Mouse (Mus musculus) MEL (cell line): ENCODE measurements around the gene Ubxn10.

Source experiments
- CTCF ChIP-seq, 3 experiments: IDR thresholded peaks in 2 of 3; conservative IDR thresholded peaks in 1 of 3; 2 replicates each; pipeline ENCODE4 v1.5.1; 2011 to 2012; ENCODE audit warnings: low read length in 3 of 3, low read depth in 2 of 3, mild to moderate bottlenecking in 2 of 3, improper control_type of control experiment in 1 of 3, inconsistent platforms in 1 of 3, mixed read lengths in 1 of 3, moderate library complexity in 1 of 3; ENCODE audit not compliant: control insufficient read depth in 1 of 3, insufficient read depth in 1 of 3, poor library complexity in 1 of 3, severe bottlenecking in 1 of 3
- GATA1 ChIP-seq: IDR thresholded peaks from 2 replicates; pipeline ENCODE4 v1.6.1; 2011; ENCODE audit warnings: low read depth, low read length, improper control_type of control experiment

DNA sequence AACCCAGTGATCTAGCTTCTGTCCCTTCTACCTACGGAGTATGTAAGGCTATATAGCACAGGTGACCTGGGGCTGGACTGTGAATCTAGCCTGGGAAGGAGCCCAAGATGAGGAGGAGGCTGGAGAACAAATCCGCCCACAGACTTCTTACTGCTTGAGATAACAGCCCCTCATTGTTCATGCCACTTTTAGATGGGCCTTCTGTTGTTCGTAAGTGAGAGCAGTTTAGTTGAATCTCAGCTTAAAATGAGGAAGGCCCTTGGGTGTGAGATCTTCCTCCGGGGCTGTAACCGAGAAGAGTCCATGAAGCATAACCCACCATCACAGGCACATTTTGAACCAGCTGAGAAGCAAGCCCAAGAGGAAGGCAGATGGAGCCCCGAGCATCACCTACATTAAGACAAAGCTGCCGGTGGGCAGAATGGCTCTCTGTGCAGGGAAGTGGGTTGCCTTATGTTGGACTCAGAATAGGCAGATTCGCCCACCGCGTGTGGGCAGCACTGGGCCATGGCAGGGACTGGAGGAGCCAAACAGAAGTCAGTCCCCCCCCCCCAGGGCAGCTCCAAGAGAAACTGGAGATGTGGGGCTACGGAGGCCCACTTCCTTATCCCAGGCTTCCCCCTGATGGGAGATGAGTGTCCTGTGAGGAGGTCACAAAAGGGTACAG, 76.9 kb downstream of the Ubxn10 start:
- TF ChIP-seq CTCF (IDR thresholded peaks at IDR 0.05 in 2 of 3, conservative IDR thresholded peaks at IDR 0.05 in 1 of 3; ENCODE audit: control insufficient read depth in 1 of 3, insufficient read depth in 1 of 3, low read depth in 2 of 3, low read length in 3 of 3, poor library complexity in 1 of 3, severe bottlenecking in 1 of 3) (no peak), GATA1 (no peak)
